In genomic region chr14:106176879-106177278, GRCm38 (mm10) we compare ENCODE assay signal across 9 mouse cellular contexts.
A peak's percentile ranks its signal among the peaks of the same experiment; 100 is the strongest.
DNase-seq lines count a peak whose midpoint lies in the region; ATAC-seq and TF ChIP-seq lines count a peak whose summit lies in the region.
"Had no signal": no experiment of that assay in that cellular context is flagged by ENCODE, and none has a peak within 500 bp of the region (broad histone marks: within the 10 kb centered on the region; RNA-seq: fewer than 3 reads in every experiment).

No protein-coding gene starts in this region.

- no peak for TF ChIP-seq CTCF in thymus, adult 2 months (IDR thresholded peaks at IDR 0.05; ENCODE audit: borderline replicate concordance, control insufficient read depth, extremely low read depth, insufficient read depth, low read length, poor library complexity)

- H3K9me3 ChIP-seq in kidney, embryonic 14.5 days (ENCODE audit: control insufficient read depth, low read length), result no peaks in the 10 kb centered on the region
- no peaks in the 10 kb centered on the region for H3K9me3 ChIP-seq in heart, embryonic 16.5 days (replicated peaks; ENCODE audit: control insufficient read depth, low read length)
- no peaks in the 10 kb centered on the region for H3K9me3 ChIP-seq in midbrain, embryonic 14.5 days (ENCODE audit: control insufficient read depth, low read length)
- H3K9me3 ChIP-seq: liver, embryonic 13.5 days; neural tube, embryonic 12.5 days had no signal

- H3K36me3 ChIP-seq in kidney, embryonic 14.5 days (ENCODE audit: control insufficient read depth, insufficient read depth, low read length), result no peaks in the 10 kb centered on the region
- no peaks in the 10 kb centered on the region for H3K36me3 ChIP-seq in heart, embryonic 16.5 days (ENCODE audit: control insufficient read depth, insufficient read depth)
- no peaks in the 10 kb centered on the region for H3K36me3 ChIP-seq in midbrain, embryonic 14.5 days (ENCODE audit: control insufficient read depth, insufficient read depth, low read length)
- H3K36me3 ChIP-seq in thymus, adult 2 months (ENCODE audit: control insufficient read depth, insufficient read depth, low read length), result no peaks in the 10 kb centered on the region
- H3K36me3 ChIP-seq: liver, embryonic 13.5 days; neural tube, embryonic 12.5 days had no signal

- H3K4me1 ChIP-seq in kidney, embryonic 14.5 days (ENCODE audit: control insufficient read depth, insufficient read depth, low read length), result no peaks in the 10 kb centered on the region
- no peaks in the 10 kb centered on the region for H3K4me1 ChIP-seq in heart, embryonic 16.5 days (ENCODE audit: control insufficient read depth, insufficient read depth, low read length)
- H3K4me1 ChIP-seq in midbrain, embryonic 14.5 days (ENCODE audit: control insufficient read depth, insufficient read depth, low read length), result no peaks in the 10 kb centered on the region
- no peaks in the 10 kb centered on the region for H3K4me1 ChIP-seq in thymus, adult 2 months (replicated peaks; ENCODE audit: control insufficient read depth, insufficient read depth, low read length)
- H3K4me1 ChIP-seq: liver, embryonic 13.5 days; neural tube, embryonic 12.5 days had no signal

- no peak overlapping the region for H3K4me3 ChIP-seq in kidney, embryonic 14.5 days (ENCODE audit: low read length)
- no peak overlapping the region for H3K4me3 ChIP-seq in heart, embryonic 16.5 days (ENCODE audit: low read length)
- no peak overlapping the region for H3K4me3 ChIP-seq in midbrain, embryonic 14.5 days (replicated peaks; ENCODE audit: low read depth, low read length)
- H3K4me3 ChIP-seq in thymus, adult 2 months (ENCODE audit: control insufficient read depth, insufficient read depth, low read length), result no peak overlapping the region
- H3K4me3 ChIP-seq: liver, embryonic 13.5 days; neural tube, embryonic 12.5 days had no signal

- peak; percentile 83; the same call in 1 of the 2 replicates for ATAC-seq in kidney, embryonic 14.5 days (ENCODE audit: low FRiP score, low TSS enrichment)
- peak; percentile 79; the same call in 1 of the 2 replicates for ATAC-seq in heart, embryonic 16.5 days (replicated peaks; ENCODE audit: extremely low read depth, insufficient read depth, low FRiP score)
- ATAC-seq in midbrain, embryonic 14.5 days (ENCODE audit: low FRiP score, low TSS enrichment), result no peak

- H3K27me3 ChIP-seq in kidney, embryonic 14.5 days (ENCODE audit: control insufficient read depth, insufficient read depth, low read length), result no peaks in the 10 kb centered on the region
- no peaks in the 10 kb centered on the region for H3K27me3 ChIP-seq in heart, embryonic 16.5 days (ENCODE audit: control insufficient read depth, insufficient read depth, low read length)
- no peaks in the 10 kb centered on the region for H3K27me3 ChIP-seq in midbrain, embryonic 14.5 days (ENCODE audit: control insufficient read depth, insufficient read depth, low read length)
- H3K27me3 ChIP-seq in thymus, adult 2 months (ENCODE audit: control insufficient read depth, insufficient read depth, low read length), result no peaks in the 10 kb centered on the region
- H3K27me3 ChIP-seq: liver, embryonic 13.5 days; neural tube, embryonic 12.5 days had no signal

- no peak for TF ChIP-seq POLR2A in thymus, adult 2 months (IDR thresholded peaks at IDR 0.05; ENCODE audit: control insufficient read depth, extremely low read depth, insufficient read depth, low read length, poor library complexity)

- H3K4me2 ChIP-seq in kidney, embryonic 14.5 days (replicated peaks; ENCODE audit: low read depth, low read length), result no peak overlapping the region
- no peak overlapping the region for H3K4me2 ChIP-seq in heart, embryonic 16.5 days (ENCODE audit: low read depth, low read length)
- no peak overlapping the region for H3K4me2 ChIP-seq in midbrain, embryonic 14.5 days (ENCODE audit: low read length)
- H3K4me2 ChIP-seq: liver, embryonic 13.5 days; neural tube, embryonic 12.5 days had no signal

- WGBS in kidney, embryonic 14.5 days, result 67% methylated on average over 5 of the region's 5 CpGs
- 43% methylated on average over 5 of the region's 5 CpGs for WGBS in heart, embryonic 16.5 days
- 21% methylated on average over 5 of the region's 5 CpGs for WGBS in midbrain, embryonic 14.5 days
- 89% methylated on average over 5 of the region's 5 CpGs for WGBS in thymus, adult 2 months

- no peak overlapping the region for H3K27ac ChIP-seq in kidney, embryonic 14.5 days (ENCODE audit: low read depth, low read length)
- no peak overlapping the region for H3K27ac ChIP-seq in heart, embryonic 16.5 days (ENCODE audit: low read length)
- H3K27ac ChIP-seq in midbrain, embryonic 14.5 days (replicated peaks; ENCODE audit: low read depth, low read length), result no peak overlapping the region
- H3K27ac ChIP-seq in thymus, adult 2 months (ENCODE audit: control insufficient read depth, insufficient read depth, low read length), result no peak overlapping the region
- H3K27ac ChIP-seq: liver, embryonic 13.5 days; neural tube, embryonic 12.5 days had no signal

- no peak for DNase-seq in kidney, adult 11 months
- DNase-seq in cerebellum, adult 8-10 months, result peak; percentile 4
- DNase-seq in midbrain, embryonic 14.5 days, result peak; percentile 40
- DNase-seq in thymus, postnatal 14 days, result no peak
- no peak for DNase-seq in thymus, adult 2 months
- DNase-seq: liver, embryonic 13.5 days had no signal

- no peak overlapping the region for H3K9ac ChIP-seq in kidney, embryonic 14.5 days (ENCODE audit: low read depth, low read length)
- H3K9ac ChIP-seq in heart, embryonic 16.5 days (ENCODE audit: low read length), result no peak overlapping the region
- no peak overlapping the region for H3K9ac ChIP-seq in midbrain, embryonic 14.5 days (replicated peaks; ENCODE audit: low read length)
- H3K9ac ChIP-seq: liver, embryonic 13.5 days; neural tube, embryonic 12.5 days had no signal

Comparison
In these comparisons a context has a peak if more than half of its experiments do, and no peak if none do; other contexts are left out.
1. DNase-seq: peak in cerebellum, adult 8-10 months (single experiment) and midbrain, embryonic 14.5 days (single experiment); none in kidney, adult 11 months (single experiment), thymus, postnatal 14 days (single experiment) and thymus, adult 2 months (single experiment).